Mouse (Mus musculus) neutrophil, adult 65 days (primary cell): ENCODE results near the gene Dynll2. TPM values are rescaled to one million over a fixed set of nuclear protein-coding genes. Genes with fewer than 3 reads are reported as not detected.

Experiments used
- total RNA-seq: library from RNA; stranded (reverse); gene quantifications from 2 replicates; pipeline ENCODE4 v1.2.4, GENCODE M21; 2023

Gene Dynll2
- 10.5 and 14.1 TPM in 2 replicates for total RNA-seq

DNA sequence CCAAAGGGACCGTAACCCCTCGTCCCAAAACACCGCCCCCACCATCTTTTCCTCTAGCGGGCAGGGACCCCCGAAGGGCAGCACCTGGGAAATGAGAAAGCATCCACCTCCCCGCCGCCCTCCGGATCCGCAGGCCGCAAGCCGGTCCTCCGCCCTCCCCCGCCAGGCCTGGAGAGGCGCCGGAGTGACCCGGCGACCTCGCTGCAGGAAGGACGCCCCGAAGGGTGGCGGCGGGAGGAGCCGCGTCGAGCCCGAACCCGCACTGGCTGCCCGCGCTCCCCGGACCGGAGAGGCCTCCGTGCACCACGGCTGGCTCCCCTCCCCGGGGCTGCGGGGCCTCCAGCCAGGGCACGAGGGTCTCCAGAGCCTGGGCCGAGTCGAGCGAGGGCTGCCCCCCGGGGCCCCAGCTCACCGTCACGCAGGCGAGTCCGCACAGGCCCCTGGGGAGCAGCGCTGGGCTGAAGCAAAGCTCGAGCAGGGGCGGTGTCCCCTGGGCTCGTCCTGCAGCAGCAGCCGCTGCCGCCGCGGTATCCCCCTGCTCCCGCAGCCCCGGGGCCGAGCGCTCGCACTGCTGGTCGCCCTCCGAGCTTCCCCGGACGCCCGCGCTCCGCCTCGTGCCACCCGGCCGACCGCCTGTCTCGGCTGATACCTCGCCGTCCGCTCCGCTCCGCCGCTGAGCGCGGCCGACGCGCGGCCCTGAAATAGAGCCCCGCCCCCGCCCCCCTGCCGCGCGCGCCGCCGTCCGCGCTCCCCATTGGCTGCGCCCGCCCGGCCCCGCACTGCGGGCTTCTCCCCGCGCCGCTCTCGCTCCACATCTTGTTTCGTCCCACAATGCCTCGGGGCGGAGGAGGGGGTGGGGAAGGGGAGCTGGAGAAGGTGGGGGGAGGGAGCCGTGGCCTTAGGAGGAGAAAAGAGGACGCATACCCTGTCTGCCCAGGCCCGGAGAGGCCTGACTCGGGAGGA, at the start of gene Dynll2:
Gene Dynll2 (minus strand): TSS at position 703 of the 963 bp plus-strand sequence.

Other genes starting within 250 kb of the Dynll2 start
- gene Supt4a, start 250.0 kb downstream of the Dynll2 start, total RNA-seq: 141 and 172 TPM in 2 replicates
- 12.9 and 22.6 TPM in 2 replicates for gene Tspoap1, start 227.0 kb downstream of the Dynll2 start, total RNA-seq
- 599 and 610 TPM in 2 replicates for gene Mpo, start 194.0 kb downstream of the Dynll2 start, total RNA-seq
- not detected in 2 replicates for gene Lpo, start 159.2 kb downstream of the Dynll2 start, total RNA-seq
- gene Mks1, start 134.3 kb downstream of the Dynll2 start, total RNA-seq: 3.1 and 3.9 TPM in 2 replicates
- gene Epx, start 112.0 kb downstream of the Dynll2 start, total RNA-seq: 1.7 and 3.4 TPM in 2 replicates
- gene Olfr462, start 95.3 kb downstream of the Dynll2 start, total RNA-seq: not detected in 2 replicates
- gene Olfr463, start 90.1 kb downstream of the Dynll2 start, total RNA-seq: not detected in 2 replicates
- gene Olfr464, start 66.6 kb downstream of the Dynll2 start, total RNA-seq: not detected in 2 replicates
- gene Srsf1, start 59.8 kb upstream of the Dynll2 start, total RNA-seq: 165 and 167 TPM in 2 replicates
- gene Vezf1, start 80.7 kb upstream of the Dynll2 start, total RNA-seq: 40.5 and 42.2 TPM in 2 replicates
- 7.9 and 8.8 TPM in 2 replicates for gene Cuedc1, start 110.5 kb upstream of the Dynll2 start, total RNA-seq
- gene Mrps23, start 216.9 kb upstream of the Dynll2 start, total RNA-seq: 34.6 and 41.7 TPM in 2 replicates